Mouse (Mus musculus): Measurements from ENCODE around the gene Adora1. TPM values are rescaled to one million over a fixed set of nuclear protein-coding genes. Genes with fewer than 3 reads are reported as not detected.

Gene Adora1
- polyA plus RNA-seq, 1 experiment from 2014 or later: 1.8 TPM

DNA sequence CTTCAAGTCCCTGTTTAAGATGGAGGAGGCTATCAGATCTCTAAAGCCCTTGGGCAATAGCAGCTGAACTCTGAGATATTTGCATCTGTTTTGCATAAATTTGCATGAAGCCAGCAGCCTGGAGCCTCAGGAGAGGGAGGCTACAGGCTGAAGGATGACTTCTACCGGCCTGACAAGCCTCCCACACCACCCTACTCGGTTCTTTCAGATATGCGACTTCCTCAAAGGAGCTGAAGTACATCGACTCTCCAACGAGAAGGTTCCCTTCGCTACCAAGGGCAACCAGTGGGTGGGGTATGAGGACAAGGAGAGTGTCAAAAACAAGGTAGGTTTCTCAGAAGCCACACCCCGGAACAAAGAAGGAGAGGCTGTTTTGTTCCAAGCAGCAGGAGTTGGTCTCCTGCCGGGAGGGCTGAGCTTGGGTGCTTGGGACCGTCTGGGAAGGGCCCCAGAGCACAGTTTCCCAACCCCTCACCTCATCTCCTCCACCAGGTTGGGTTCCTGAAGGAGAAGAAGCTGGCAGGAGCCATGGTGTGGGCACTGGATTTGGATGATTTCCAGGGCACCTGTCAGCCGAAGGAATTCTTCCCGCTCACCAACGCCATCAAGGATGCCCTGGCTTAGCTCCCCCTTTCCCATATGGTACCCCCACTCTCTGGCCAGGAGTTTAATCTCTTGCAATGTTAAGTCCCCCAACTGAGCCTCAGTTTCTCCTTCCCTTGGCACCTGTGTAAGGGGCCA lies 46.1 kb downstream of the Adora1 start:
- DNase-seq (ENCODE audit: low spot score): no peak
- 27% methylated on average over 12 of the region's 12 CpGs for WGBS
- no peaks in the 10 kb centered on the region for H3K9me3 ChIP-seq (ENCODE audit: control insufficient read depth, low read length)
- no peak overlapping the region for H3K4me3 ChIP-seq (ENCODE audit: low read depth, low read length)
- no peak overlapping the region for H3K27ac ChIP-seq (replicated peaks; ENCODE audit: low read depth, low read length)
- no peak overlapping the region for H3K4me2 ChIP-seq (ENCODE audit: low read depth, low read length)
- no peak for ATAC-seq (ENCODE audit: low read depth)
- no peak overlapping the region for H3K9ac ChIP-seq (ENCODE audit: low read depth, low read length)
- H3K4me1 ChIP-seq (ENCODE audit: control insufficient read depth, insufficient read depth, low read length): peaks cover 10% of the 10 kb centered on the region; the same call in 1 of the 2 replicates
- H3K27me3 ChIP-seq (replicated peaks; ENCODE audit: control insufficient read depth, insufficient read depth, low read length): no peaks in the 10 kb centered on the region
- H3K36me3 ChIP-seq (ENCODE audit: control insufficient read depth, insufficient read depth, low read length): no peaks in the 10 kb centered on the region

DNA sequence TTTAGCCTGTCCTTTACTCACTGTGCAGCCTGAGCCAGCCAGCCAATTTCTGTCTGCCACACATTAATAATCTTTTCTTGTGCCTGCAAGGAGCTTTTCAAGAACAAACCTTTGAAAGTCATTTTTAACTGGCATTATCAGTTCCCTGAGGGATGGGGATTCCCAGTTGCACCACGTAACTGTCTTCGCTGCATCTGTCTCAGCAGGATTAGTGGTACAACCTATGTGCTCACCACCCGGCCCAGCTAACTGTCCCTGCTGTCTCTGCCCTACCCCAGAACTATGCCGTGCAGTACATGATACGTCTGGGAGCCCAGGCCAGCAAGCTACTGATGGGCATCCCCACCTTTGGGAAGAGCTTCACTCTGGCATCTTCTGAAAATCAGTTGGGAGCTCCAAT lies 47.0 kb downstream of the Adora1 start:
- Histone ChIP-seq H3K4me1 (ENCODE audit: control insufficient read depth, insufficient read depth, low read length) (peaks cover 6% of the 10 kb centered on the region; the same call in 1 of the 2 replicates), H3K27me3 (replicated peaks; ENCODE audit: control insufficient read depth, insufficient read depth, low read length) (no peaks in the 10 kb centered on the region), H3K4me3 (ENCODE audit: low read depth, low read length) (no peak overlapping the region), H3K27ac (replicated peaks; ENCODE audit: low read depth, low read length) (no peak overlapping the region), H3K4me2 (ENCODE audit: low read depth, low read length) (no peak overlapping the region), H3K9ac (ENCODE audit: low read depth, low read length) (no peak overlapping the region), H3K9me3 (ENCODE audit: control insufficient read depth, low read length) (no peaks in the 10 kb centered on the region), H3K36me3 (ENCODE audit: control insufficient read depth, insufficient read depth, low read length) (no peaks in the 10 kb centered on the region)
- DNase-seq (ENCODE audit: low spot score): no peak
- WGBS: 67% methylated on average over 5 of the region's 5 CpGs
- no peak for ATAC-seq (ENCODE audit: low read depth)

GRCm38 (mm10) chr1:134184089-134184488 lies 51.1 kb downstream of the Adora1 start:
- Histone ChIP-seq H3K27ac (replicated peaks; ENCODE audit: low read depth, low read length) (no peak overlapping the region), H3K4me1 (ENCODE audit: control insufficient read depth, insufficient read depth, low read length) (peaks cover 7% of the 10 kb centered on the region; the same call in 1 of the 2 replicates), H3K4me2 (ENCODE audit: low read depth, low read length) (no peak overlapping the region), H3K9me3 (ENCODE audit: control insufficient read depth, low read length) (no peaks in the 10 kb centered on the region), H3K9ac (ENCODE audit: low read depth, low read length) (no peak overlapping the region), H3K27me3 (replicated peaks; ENCODE audit: control insufficient read depth, insufficient read depth, low read length) (no peaks in the 10 kb centered on the region), H3K36me3 (ENCODE audit: control insufficient read depth, insufficient read depth, low read length) (no peaks in the 10 kb centered on the region), H3K4me3 (ENCODE audit: low read depth, low read length) (no peak overlapping the region)
- 88% methylated on average over 4 of the region's 4 CpGs for WGBS
- DNase-seq (ENCODE audit: low spot score): no peak
- no peak for ATAC-seq (ENCODE audit: low read depth)

DNA sequence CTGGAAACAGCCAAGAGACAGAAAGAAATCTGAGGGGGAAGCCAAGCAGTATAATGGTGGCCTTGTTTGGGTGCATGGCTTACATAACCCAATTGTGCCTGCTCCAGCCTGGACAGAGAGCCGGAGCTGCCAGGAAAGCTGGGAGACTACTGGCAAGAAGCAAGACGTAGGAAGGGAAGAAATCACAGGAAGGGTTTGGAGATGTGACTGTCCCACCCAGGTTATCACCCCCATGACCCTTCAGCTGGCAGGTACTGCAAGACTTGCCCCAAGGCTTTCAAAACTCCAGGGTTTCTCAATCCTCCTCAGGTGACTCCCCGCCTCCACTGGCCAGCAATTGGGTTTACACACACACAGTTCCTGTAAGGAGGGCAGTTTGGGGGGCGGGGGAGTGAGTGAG lies 53.2 kb downstream of the Adora1 start, which contains the start of gene Chil1:
TSS of gene Chil1 (plus strand) at position 152 of the 400 bp plus-strand sequence.
- 40% methylated on average over 4 of the region's 4 CpGs for WGBS
- Histone ChIP-seq H3K36me3 (ENCODE audit: control insufficient read depth, insufficient read depth, low read length) (no peaks in the 10 kb centered on the region), H3K4me1 (ENCODE audit: control insufficient read depth, insufficient read depth, low read length) (peaks cover 7% of the 10 kb centered on the region; the same call in 1 of the 2 replicates), H3K4me3 (ENCODE audit: low read depth, low read length) (no peak within 1 kb of the TSS), H3K27ac (replicated peaks; ENCODE audit: low read depth, low read length) (no peak within 1 kb of the TSS), H3K9ac (ENCODE audit: low read depth, low read length) (no peak within 1 kb of the TSS), H3K4me2 (ENCODE audit: low read depth, low read length) (no peak within 1 kb of the TSS), H3K27me3 (replicated peaks; ENCODE audit: control insufficient read depth, insufficient read depth, low read length) (no peaks in the 10 kb centered on the region), H3K9me3 (ENCODE audit: control insufficient read depth, low read length) (no peaks in the 10 kb centered on the region)
- no peak for ATAC-seq (ENCODE audit: low read depth)
- DNase-seq (ENCODE audit: low spot score): no peak

GRCm38 (mm10) chr1:134177976-134178375 lies 57.3 kb downstream of the Adora1 start:
- H3K27me3 ChIP-seq (replicated peaks; ENCODE audit: control insufficient read depth, insufficient read depth, low read length): no peaks in the 10 kb centered on the region
- peaks cover 7% of the 10 kb centered on the region; the same call in 1 of the 2 replicates for H3K4me1 ChIP-seq (ENCODE audit: control insufficient read depth, insufficient read depth, low read length)
- no peak overlapping the region for H3K4me3 ChIP-seq (ENCODE audit: low read depth, low read length)
- ATAC-seq (ENCODE audit: low read depth) (no peak), DNase-seq (ENCODE audit: low spot score) (no peak)
- no peaks in the 10 kb centered on the region for H3K36me3 ChIP-seq (ENCODE audit: control insufficient read depth, insufficient read depth, low read length)
- H3K9ac ChIP-seq (ENCODE audit: low read depth, low read length): no peak overlapping the region
- no peak overlapping the region for H3K27ac ChIP-seq (replicated peaks; ENCODE audit: low read depth, low read length)
- no peaks in the 10 kb centered on the region for H3K9me3 ChIP-seq (ENCODE audit: control insufficient read depth, low read length)
- H3K4me2 ChIP-seq (ENCODE audit: low read depth, low read length): no peak overlapping the region
- WGBS: 79% methylated on average over 5 of the region's 5 CpGs

DNA sequence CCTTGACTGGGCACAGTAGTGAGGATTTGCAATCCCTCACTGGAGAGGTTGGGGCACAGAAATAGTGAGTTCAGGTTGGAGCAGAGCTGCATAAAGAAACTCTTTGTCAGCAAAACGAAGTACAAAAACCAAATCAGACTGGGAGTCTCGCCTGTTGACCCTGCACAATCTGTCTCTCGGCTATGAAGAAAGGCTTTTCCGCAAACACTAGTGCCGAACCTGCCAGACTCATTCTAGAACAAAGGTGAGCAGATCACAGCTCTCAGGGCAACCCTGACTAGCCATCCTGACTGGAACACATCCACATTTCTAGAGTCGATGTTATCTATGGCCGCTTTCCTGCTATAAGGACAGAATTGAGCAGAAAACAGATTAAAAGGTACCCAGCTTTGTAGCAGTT lies 62.1 kb downstream of the Adora1 start:
- 57% methylated on average over 7 of the region's 7 CpGs for WGBS

GRCm38 (mm10) chr1:134168985-134169697 lies 66.1 kb downstream of the Adora1 start:
- ATAC-seq (ENCODE audit: low read depth): no peak
- H3K27me3 ChIP-seq (replicated peaks; ENCODE audit: control insufficient read depth, insufficient read depth, low read length): no peaks in the 10 kb centered on the region
- no peak overlapping the region for H3K27ac ChIP-seq (replicated peaks; ENCODE audit: low read depth, low read length)
- 0 out of 2 replicates have a peak, but pooled peaks cover 4% of the 10 kb centered on the region for H3K4me1 ChIP-seq (ENCODE audit: control insufficient read depth, insufficient read depth, low read length)
- H3K36me3 ChIP-seq (ENCODE audit: control insufficient read depth, insufficient read depth, low read length): no peaks in the 10 kb centered on the region
- WGBS: 83% methylated on average over 8 of the region's 8 CpGs
- no peak overlapping the region for H3K9ac ChIP-seq (ENCODE audit: low read depth, low read length)
- DNase-seq (ENCODE audit: low spot score): no peak
- H3K4me2 ChIP-seq (ENCODE audit: low read depth, low read length): no peak overlapping the region
- H3K9me3 ChIP-seq (ENCODE audit: control insufficient read depth, low read length): no peaks in the 10 kb centered on the region
- no peak overlapping the region for H3K4me3 ChIP-seq (ENCODE audit: low read depth, low read length)

More for the DNA sequence above, 62.1 kb downstream of the Adora1 start:
- H3K4me1 ChIP-seq (ENCODE audit: control insufficient read depth, insufficient read depth, low read length): no peaks in the 10 kb centered on the region
- no peaks in the 10 kb centered on the region for H3K36me3 ChIP-seq (ENCODE audit: control insufficient read depth, insufficient read depth, low read length)
- H3K27me3 ChIP-seq (replicated peaks; ENCODE audit: control insufficient read depth, insufficient read depth, low read length): no peaks in the 10 kb centered on the region
- ATAC-seq (ENCODE audit: low read depth): no peak
- DNase-seq (ENCODE audit: low spot score): no peak
- H3K9me3 ChIP-seq (ENCODE audit: control insufficient read depth, low read length): no peaks in the 10 kb centered on the region
- no peak overlapping the region for H3K4me3 ChIP-seq (ENCODE audit: low read depth, low read length)
- no peak overlapping the region for H3K4me2 ChIP-seq (ENCODE audit: low read depth, low read length)
- no peak overlapping the region for H3K27ac ChIP-seq (replicated peaks; ENCODE audit: low read depth, low read length)
- no peak overlapping the region for H3K9ac ChIP-seq (ENCODE audit: low read depth, low read length)

GRCm38 (mm10) chr1:134168567-134168966 lies 66.7 kb downstream of the Adora1 start:
- ATAC-seq (ENCODE audit: low read depth): no peak
- 88% methylated on average over 3 of the region's 3 CpGs for WGBS
- H3K4me3 ChIP-seq (ENCODE audit: low read depth, low read length): no peak overlapping the region

More at GRCm38 (mm10) chr1:134168567-134168966, 66.7 kb downstream of the Adora1 start:
- Histone ChIP-seq H3K4me1 (ENCODE audit: control insufficient read depth, insufficient read depth, low read length) (0 out of 2 replicates have a peak, but pooled peaks cover 4% of the 10 kb centered on the region), H3K4me2 (ENCODE audit: low read depth, low read length) (no peak overlapping the region), H3K27ac (replicated peaks; ENCODE audit: low read depth, low read length) (no peak overlapping the region), H3K27me3 (replicated peaks; ENCODE audit: control insufficient read depth, insufficient read depth, low read length) (no peaks in the 10 kb centered on the region), H3K9ac (ENCODE audit: low read depth, low read length) (no peak overlapping the region), H3K36me3 (ENCODE audit: control insufficient read depth, insufficient read depth, low read length) (no peaks in the 10 kb centered on the region), H3K9me3 (ENCODE audit: control insufficient read depth, low read length) (no peaks in the 10 kb centered on the region)
- no peak for DNase-seq (ENCODE audit: low spot score)
